Mouse (Mus musculus): ENCODE measurements around the gene Tm9sf1.
A peak's percentile ranks its signal among the peaks of the same experiment; 100 is the strongest.

Gene Tm9sf1

GRCm38 (mm10) chr14:55634874-55635522, 8.6 kb downstream of the Tm9sf1 start:
- DNase-seq = no peak

- DNase-seq = peak; percentile 47 to 57
These were observed 14.3 kb downstream of the Tm9sf1 start for GRCm38 (mm10) chr14:55629312-55629711.

- no peak for DNase-seq
These were observed 15.4 kb downstream of the Tm9sf1 start for GRCm38 (mm10) chr14:55628077-55628827.

- DNase-seq = no peak
These were observed 25.0 kb downstream of the Tm9sf1 start for GRCm38 (mm10) chr14:55618486-55619195.

GRCm38 (mm10) chr14:55617822-55618221, 25.8 kb downstream of the Tm9sf1 start, which contains the start of gene Rec8:
Rec8 (plus strand) TSS chr14:55618037.
- DNase-seq = no peak

GRCm38 (mm10) chr14:55616844-55617243, 26.8 kb downstream of the Tm9sf1 start:
- DNase-seq = no peak

- DNase-seq = no peak
These were observed 27.7 kb downstream of the Tm9sf1 start for GRCm38 (mm10) chr14:55615876-55616275.

GRCm38 (mm10) chr14:55614565-55615178, 28.9 kb downstream of the Tm9sf1 start:
- no peak for DNase-seq

GRCm38 (mm10) chr14:55613346-55613745, 30.3 kb downstream of the Tm9sf1 start:
- DNase-seq = no peak

- no peak for DNase-seq
These were observed 35.3 kb downstream of the Tm9sf1 start for GRCm38 (mm10) chr14:55608339-55608738.

- DNase-seq = no peak
These were observed 37.7 kb downstream of the Tm9sf1 start for GRCm38 (mm10) chr14:55605743-55606459.

GRCm38 (mm10) chr14:55604823-55605222, 38.8 kb downstream of the Tm9sf1 start:
- no peak for DNase-seq

- DNase-seq = peak; percentile 86 to 92
These were observed 39.7 kb downstream of the Tm9sf1 start for GRCm38 (mm10) chr14:55603633-55604576.

- DNase-seq = no peak
These were observed 40.4 kb downstream of the Tm9sf1 start, which contains the start of gene Irf9 for GRCm38 (mm10) chr14:55603271-55603632. Irf9 (plus strand) TSS chr14:55603571.

GRCm38 (mm10) chr14:55598521-55599390, 44.9 kb downstream of the Tm9sf1 start:
- DNase-seq = no peak

- no peak for DNase-seq
These were observed 47.4 kb downstream of the Tm9sf1 start for GRCm38 (mm10) chr14:55596036-55596690.

GRCm38 (mm10) chr14:55592226-55592625, 51.4 kb downstream of the Tm9sf1 start:
- no peak for DNase-seq

GRCm38 (mm10) chr14:55591331-55591891, 52.2 kb downstream of the Tm9sf1 start, which contains the start of gene Rnf31:
Rnf31 (plus strand) TSS chr14:55591708.
- DNase-seq = peak; percentile 87 to 91

- DNase-seq = peak; percentile 68 to 81
These were observed 52.8 kb downstream of the Tm9sf1 start, which contains the start of gene Psme2 for GRCm38 (mm10) chr14:55590748-55591330. Psme2 (minus strand) TSS chr14:55591113.
